Mouse (Mus musculus): ENCODE results near the gene Haus7. TPM values are rescaled to one million over a fixed set of nuclear protein-coding genes. Genes with fewer than 3 reads are reported as not detected.
"Not testable (repeated sequence)": the region's sequence is repeated elsewhere in the genome, so short reads cannot be mapped to it uniquely, and the experiment has no call there.

The Haus7 gene
- polyA plus RNA-seq, 1 experiment from 2014 or later: 70.0 TPM

DNA sequence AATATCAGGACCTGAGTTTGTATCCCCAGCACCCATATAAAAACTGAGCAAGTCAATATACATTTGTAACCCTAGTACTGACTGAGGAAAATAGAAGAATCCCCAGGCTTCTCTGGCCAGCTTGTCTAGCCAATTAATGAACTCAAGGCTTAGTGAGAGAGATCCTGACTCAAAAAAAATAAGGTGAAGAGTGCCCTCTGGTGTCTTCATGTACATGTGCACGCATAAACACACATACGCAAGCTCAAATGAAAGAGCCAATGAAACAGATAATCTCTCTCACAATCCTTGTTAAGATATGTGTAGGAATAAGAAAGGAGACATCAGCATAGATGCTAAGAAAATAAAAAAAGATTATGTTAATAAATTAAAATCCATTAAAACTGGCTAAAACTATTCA lies 28.8 kb downstream of the Haus7 start:
- no peaks in the 10 kb centered on the region for H3K36me3 ChIP-seq (ENCODE audit: insufficient read depth, low read length)
- no peak overlapping the region for H3K9ac ChIP-seq (replicated peaks; ENCODE audit: low read length)
- H3K27me3 ChIP-seq (ENCODE audit: insufficient read depth, low read length): peaks cover 6% of the 10 kb centered on the region; the same call in 1 of the 2 replicates
- ATAC-seq (ENCODE audit: low FRiP score, low TSS enrichment): no peak
- no peaks in the 10 kb centered on the region for H3K4me1 ChIP-seq (ENCODE audit: insufficient read depth, low read length)
- H3K27ac ChIP-seq (ENCODE audit: low read length): no peak overlapping the region
- H3K9me3 ChIP-seq (ENCODE audit: low read length): no peaks in the 10 kb centered on the region
- H3K4me2 ChIP-seq (replicated peaks; ENCODE audit: low read depth, low read length): no peak overlapping the region
- 85% methylated on average over 2 of the region's 2 CpGs for WGBS
- no peak overlapping the region for H3K4me3 ChIP-seq (ENCODE audit: low read length)

- H3K4me1 ChIP-seq (ENCODE audit: insufficient read depth, low read length): no peaks in the 10 kb centered on the region
- H3K9me3 ChIP-seq (ENCODE audit: low read length): no peaks in the 10 kb centered on the region; the same call in 1 of the 2 replicates
- no peak overlapping the region for H3K27ac ChIP-seq (ENCODE audit: low read length)
- no peaks in the 10 kb centered on the region for H3K27me3 ChIP-seq (ENCODE audit: insufficient read depth, low read length)
- no peak for ATAC-seq (ENCODE audit: low FRiP score, low TSS enrichment)
- WGBS: 35% methylated on average over 1 of the region's 1 CpGs
- H3K36me3 ChIP-seq (ENCODE audit: insufficient read depth, low read length): no peaks in the 10 kb centered on the region
- H3K4me3 ChIP-seq (ENCODE audit: low read length): no peak overlapping the region
- H3K4me2 ChIP-seq (replicated peaks; ENCODE audit: low read depth, low read length): no peak overlapping the region
- H3K9ac ChIP-seq (replicated peaks; ENCODE audit: low read length): no peak overlapping the region
Observed at GRCm38 (mm10) chrX:73412767-73413166, 46.1 kb downstream of the Haus7 start.

DNA sequence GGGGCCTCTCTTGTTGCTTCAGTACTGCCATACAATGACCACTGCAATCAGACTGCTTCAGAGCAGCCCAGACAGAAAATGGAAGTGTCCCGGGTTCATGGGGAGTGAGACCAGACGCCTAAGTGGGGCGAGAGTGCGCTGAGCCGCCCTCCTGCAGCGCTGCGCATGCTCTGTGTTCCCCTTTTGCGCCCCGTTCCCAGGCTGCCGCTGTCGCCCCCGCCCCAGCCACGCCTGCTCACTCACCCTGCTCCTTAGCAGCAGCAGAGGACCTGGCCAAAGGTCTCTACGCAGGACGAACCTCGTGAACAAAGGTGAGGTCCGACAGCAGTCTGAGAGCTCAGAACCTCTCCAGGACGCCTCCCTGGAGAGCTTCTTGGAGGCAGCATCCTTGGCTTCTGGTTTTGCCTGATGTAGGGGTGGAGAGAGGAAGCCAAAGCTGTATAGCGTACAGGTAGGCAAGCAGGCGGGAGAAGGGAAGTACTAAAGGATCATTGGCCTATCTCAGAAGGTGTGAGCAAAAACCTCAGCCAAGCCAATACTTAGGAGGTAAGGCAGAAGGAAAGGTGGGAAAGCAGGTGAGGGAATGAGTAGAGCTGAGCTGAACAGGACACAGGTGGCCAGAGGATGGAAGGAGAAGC lies 47.8 kb downstream of the Haus7 start, which contains the start of gene Zfp92:
TSS of gene Zfp92 (plus strand) at position 217 of the 638 bp plus-strand sequence.
- H3K27me3 ChIP-seq (ENCODE audit: insufficient read depth, low read length): no peaks in the 10 kb centered on the region
- no peaks in the 10 kb centered on the region; the same call in 1 of the 2 replicates for H3K9me3 ChIP-seq (ENCODE audit: low read length)
- H3K36me3 ChIP-seq (ENCODE audit: insufficient read depth, low read length): no peaks in the 10 kb centered on the region
- H3K4me1 ChIP-seq (ENCODE audit: insufficient read depth, low read length): no peaks in the 10 kb centered on the region
- H3K27ac ChIP-seq (ENCODE audit: low read length): no peak within 1 kb of the TSS
- 18% methylated on average over 20 of the region's 20 CpGs for WGBS
- no peak for ATAC-seq (ENCODE audit: low FRiP score, low TSS enrichment)
- H3K4me2 ChIP-seq (replicated peaks; ENCODE audit: low read depth, low read length): peak within 1 kb of the TSS; percentile 55
- H3K9ac ChIP-seq (replicated peaks; ENCODE audit: low read length): no peak within 1 kb of the TSS
- H3K4me3 ChIP-seq (ENCODE audit: low read length): peak within 1 kb of the TSS; percentile 33

DNA sequence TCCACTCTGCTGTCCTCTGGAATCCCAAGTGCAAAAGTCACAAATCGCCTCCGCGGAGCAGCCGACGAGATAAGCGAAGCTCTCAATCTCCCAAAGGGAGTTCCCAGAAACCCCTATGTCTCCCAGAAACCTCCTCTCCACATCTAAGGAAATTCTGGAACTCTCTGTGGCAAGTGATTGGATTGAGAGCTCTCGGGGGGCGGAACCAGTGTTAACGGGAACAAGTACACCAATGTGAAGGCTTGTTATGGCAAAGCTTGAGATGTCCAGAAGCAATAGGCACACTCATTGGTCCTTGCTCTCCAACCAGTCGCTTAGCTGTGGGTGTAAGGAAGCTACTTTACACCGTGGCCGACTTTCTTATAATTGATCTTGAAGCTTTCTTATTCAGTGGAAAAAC lies 57.2 kb downstream of the Haus7 start:
- H3K27ac ChIP-seq (ENCODE audit: low read length): no peak overlapping the region
- WGBS: 95% methylated on average over 12 of the region's 12 CpGs
- H3K4me1 ChIP-seq (ENCODE audit: insufficient read depth, low read length): no peaks in the 10 kb centered on the region
- ATAC-seq (ENCODE audit: low FRiP score, low TSS enrichment): no peak
- no peaks in the 10 kb centered on the region for H3K36me3 ChIP-seq (ENCODE audit: insufficient read depth, low read length)
- H3K27me3 ChIP-seq (ENCODE audit: insufficient read depth, low read length): peaks cover 2% of the 10 kb centered on the region; the same call in 1 of the 2 replicates
- no peaks in the 10 kb centered on the region for H3K9me3 ChIP-seq (ENCODE audit: low read length)
- no peak overlapping the region for H3K4me2 ChIP-seq (replicated peaks; ENCODE audit: low read depth, low read length)
- no peak overlapping the region for H3K9ac ChIP-seq (replicated peaks; ENCODE audit: low read length)
- no peak overlapping the region for H3K4me3 ChIP-seq (ENCODE audit: low read length)

GRCm38 (mm10) chrX:73400951-73401350 lies 57.9 kb downstream of the Haus7 start:
- no peak for ATAC-seq (ENCODE audit: low FRiP score, low TSS enrichment)
- Histone ChIP-seq H3K9ac (replicated peaks; ENCODE audit: low read length) (no peak overlapping the region), H3K27ac (ENCODE audit: low read length) (no peak overlapping the region), H3K4me1 (ENCODE audit: insufficient read depth, low read length) (no peaks in the 10 kb centered on the region), H3K4me2 (replicated peaks; ENCODE audit: low read depth, low read length) (no peak overlapping the region), H3K36me3 (ENCODE audit: insufficient read depth, low read length) (no peaks in the 10 kb centered on the region), H3K9me3 (ENCODE audit: low read length) (no peaks in the 10 kb centered on the region), H3K27me3 (ENCODE audit: insufficient read depth, low read length) (peaks cover 2% of the 10 kb centered on the region; the same call in 1 of the 2 replicates), H3K4me3 (ENCODE audit: low read length) (no peak overlapping the region)
- WGBS: 83% methylated on average over 20 of the region's 20 CpGs

DNA sequence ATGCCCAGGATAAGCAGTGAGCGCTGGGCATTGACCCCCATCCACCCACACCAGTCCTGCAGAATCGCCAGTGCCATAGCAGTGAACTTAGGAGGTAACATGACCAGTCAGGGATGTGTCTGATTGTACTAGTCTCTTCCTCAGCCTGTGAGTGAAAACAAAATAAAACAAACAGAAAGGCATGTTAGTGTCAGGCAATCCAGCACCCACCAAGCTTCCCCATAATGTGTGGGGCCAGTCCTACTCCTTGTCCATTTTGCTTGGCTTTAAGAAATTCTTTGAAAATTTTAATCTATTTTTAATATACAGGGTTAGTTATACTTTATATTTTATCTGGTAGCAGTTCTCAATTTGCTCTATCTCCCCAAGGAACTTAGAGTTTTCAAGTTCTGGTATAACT lies 60.2 kb downstream of the Haus7 start, which contains the start of gene Gm18336:
TSS of gene Gm18336 (minus strand) at position 101 of the 400 bp plus-strand sequence.
- H3K9me3 ChIP-seq (ENCODE audit: low read length); ATAC-seq (ENCODE audit: low FRiP score, low TSS enrichment): not testable (repeated sequence)
- 65% methylated on average over 2 of the region's 2 CpGs for WGBS

GRCm38 (mm10) chrX:73396446-73396845 lies 62.4 kb downstream of the Haus7 start:
- no peaks in the 10 kb centered on the region for H3K36me3 ChIP-seq (ENCODE audit: insufficient read depth, low read length)
- peaks cover 6% of the 10 kb centered on the region; the same call in 1 of the 2 replicates for H3K27me3 ChIP-seq (ENCODE audit: insufficient read depth, low read length)
- no peak overlapping the region for H3K4me2 ChIP-seq (replicated peaks; ENCODE audit: low read depth, low read length)
- no peak overlapping the region for H3K4me3 ChIP-seq (ENCODE audit: low read length)
- ATAC-seq (ENCODE audit: low FRiP score, low TSS enrichment): no peak
- H3K9me3 ChIP-seq (ENCODE audit: low read length): no peaks in the 10 kb centered on the region
- H3K27ac ChIP-seq (ENCODE audit: low read length): no peak overlapping the region
- H3K4me1 ChIP-seq (ENCODE audit: insufficient read depth, low read length): no peaks in the 10 kb centered on the region
- WGBS: 100% methylated on average over 1 of the region's 1 CpGs
- no peak overlapping the region for H3K9ac ChIP-seq (replicated peaks; ENCODE audit: low read length)

More for the DNA sequence above, 60.2 kb downstream of the Haus7 start, which contains the start of gene Gm18336:
- H3K4me2 ChIP-seq (replicated peaks; ENCODE audit: low read depth, low read length); H3K27me3 ChIP-seq (ENCODE audit: insufficient read depth, low read length); H3K4me1 ChIP-seq (ENCODE audit: insufficient read depth, low read length); H3K4me3 ChIP-seq (ENCODE audit: low read length); H3K9ac ChIP-seq (replicated peaks; ENCODE audit: low read length); H3K36me3 ChIP-seq (ENCODE audit: insufficient read depth, low read length); H3K27ac ChIP-seq (ENCODE audit: low read length): not testable (repeated sequence)

- H3K4me3 ChIP-seq (ENCODE audit: low read length): no peak overlapping the region
- no peak for ATAC-seq (ENCODE audit: low FRiP score, low TSS enrichment)
- H3K27me3 ChIP-seq (ENCODE audit: insufficient read depth, low read length): peaks cover 8% of the 10 kb centered on the region; the same call in 1 of the 2 replicates
- H3K27ac ChIP-seq (ENCODE audit: low read length): no peak overlapping the region
- H3K4me2 ChIP-seq (replicated peaks; ENCODE audit: low read depth, low read length): no peak overlapping the region
- 81% methylated on average over 4 of the region's 4 CpGs for WGBS
- H3K9me3 ChIP-seq (ENCODE audit: low read length): no peaks in the 10 kb centered on the region
- no peaks in the 10 kb centered on the region for H3K36me3 ChIP-seq (ENCODE audit: insufficient read depth, low read length)
- no peak overlapping the region for H3K9ac ChIP-seq (replicated peaks; ENCODE audit: low read length)
- H3K4me1 ChIP-seq (ENCODE audit: insufficient read depth, low read length): no peaks in the 10 kb centered on the region
Observed at GRCm38 (mm10) chrX:73391481-73391880, 67.4 kb downstream of the Haus7 start.

Measured in kidney, embryonic 16.5 days (tissue).